Mouse (Mus musculus) midbrain, postnatal 0 days (tissue): ENCODE measurements around the gene Mkks. TPM values are rescaled to one million over a fixed set of nuclear protein-coding genes. Genes with fewer than 3 reads are reported as not detected.

Experiments
- ATAC-seq: fragments of 200-750 bp; cut with Nextera tagmentation; 2 replicates; pipeline ENCODE4 v1.8.0; 2017; ENCODE audit warnings: moderate number of reproducible peaks, mild to moderate bottlenecking, moderate TSS enrichment, moderate library complexity; ENCODE audit not compliant: low FRiP score
- DNase-seq: peaks from one replicate; pipeline ENCODE4 v3.0.0-alpha.2; 2015; ENCODE audit warnings: low spot score
- H3K27ac ChIP-seq: fragments of 300-500 bp; sonication (generic); 2 replicates; pipeline ENCODE4 v1.5.1; 2014; ENCODE audit warnings: low read depth, mild to moderate bottlenecking, low read length, mixed read lengths
- H3K27me3 ChIP-seq: fragments of 300-500 bp; sonication (generic); 2 replicates; pipeline ENCODE4 v1.6.1; 2014; ENCODE audit warnings: low read length, control low read depth, mixed read lengths; ENCODE audit not compliant: insufficient read depth
- H3K36me3 ChIP-seq: fragments of 300-500 bp; sonication (generic); 2 replicates; pipeline ENCODE4 v1.6.1; 2014; ENCODE audit warnings: low read length, control low read depth, mixed read lengths; ENCODE audit not compliant: insufficient read depth
- H3K4me1 ChIP-seq: fragments of 300-500 bp; sonication (generic); 2 replicates; pipeline ENCODE4 v1.6.1; 2014; ENCODE audit warnings: mild to moderate bottlenecking, control low read depth, antibody characterized with exemption, low read length, mixed read lengths; ENCODE audit not compliant: insufficient read depth
- H3K4me2 ChIP-seq: fragments of 300-500 bp; sonication (generic); 2 replicates; pipeline ENCODE4 v1.6.1; 2014; ENCODE audit warnings: low read depth, mild to moderate bottlenecking, low read length, mixed read lengths; ENCODE audit not compliant: poor library complexity, severe bottlenecking
- H3K4me3 ChIP-seq: fragments of 300-500 bp; sonication (generic); 2 replicates; pipeline ENCODE4 v1.5.1; 2014; ENCODE audit warnings: low read depth, mild to moderate bottlenecking, low read length, moderate library complexity
- H3K9ac ChIP-seq: fragments of 300-500 bp; sonication (generic); replicated peaks from 2 replicates; pipeline ENCODE4 v1.6.1; 2014; ENCODE audit warnings: mild to moderate bottlenecking, low read length, moderate library complexity, mixed read lengths; ENCODE audit not compliant: poor library complexity, severe bottlenecking
- H3K9me3 ChIP-seq: fragments of 300-500 bp; sonication (generic); 2 replicates; pipeline ENCODE4 v1.6.1; 2016; ENCODE audit warnings: low read length, control low read depth
- CTCF ChIP-seq: IDR thresholded peaks from 2 replicates; pipeline ENCODE4 v1.5.1; 2016; ENCODE audit warnings: antibody characterized with exemption, mild to moderate bottlenecking
- WGBS: fragments of 180-500 bp; shearing (Covaris S2); extraction: QIAGEN DNeasy Blood & Tissue Kit; methylation state at CpG from one replicate; pipeline ENCODE4 v1.1.7; 2014; 5-methylcytosine and 5-hydroxymethylcytosine counted together
- polyA plus RNA-seq: library from polyadenylated mRNA; unstranded; fragments of >200 nt; fragmentation: Nextera tagmentation; extraction: Ambion mirVana; gene quantifications from 2 replicates; pipeline ENCODE4 v1.2.1, GENCODE M21; 2015
- total RNA-seq: library from RNA; depleted of rRNA; stranded (reverse); fragments of >200 nt; gene quantifications from 2 replicates; pipeline ENCODE4 v1.2.3, GENCODE M21; 2014

The Mkks gene
- total and polyA plus RNA-seq, 2 experiments from 2014 or later: 6.4 to 6.9 TPM

DNA sequence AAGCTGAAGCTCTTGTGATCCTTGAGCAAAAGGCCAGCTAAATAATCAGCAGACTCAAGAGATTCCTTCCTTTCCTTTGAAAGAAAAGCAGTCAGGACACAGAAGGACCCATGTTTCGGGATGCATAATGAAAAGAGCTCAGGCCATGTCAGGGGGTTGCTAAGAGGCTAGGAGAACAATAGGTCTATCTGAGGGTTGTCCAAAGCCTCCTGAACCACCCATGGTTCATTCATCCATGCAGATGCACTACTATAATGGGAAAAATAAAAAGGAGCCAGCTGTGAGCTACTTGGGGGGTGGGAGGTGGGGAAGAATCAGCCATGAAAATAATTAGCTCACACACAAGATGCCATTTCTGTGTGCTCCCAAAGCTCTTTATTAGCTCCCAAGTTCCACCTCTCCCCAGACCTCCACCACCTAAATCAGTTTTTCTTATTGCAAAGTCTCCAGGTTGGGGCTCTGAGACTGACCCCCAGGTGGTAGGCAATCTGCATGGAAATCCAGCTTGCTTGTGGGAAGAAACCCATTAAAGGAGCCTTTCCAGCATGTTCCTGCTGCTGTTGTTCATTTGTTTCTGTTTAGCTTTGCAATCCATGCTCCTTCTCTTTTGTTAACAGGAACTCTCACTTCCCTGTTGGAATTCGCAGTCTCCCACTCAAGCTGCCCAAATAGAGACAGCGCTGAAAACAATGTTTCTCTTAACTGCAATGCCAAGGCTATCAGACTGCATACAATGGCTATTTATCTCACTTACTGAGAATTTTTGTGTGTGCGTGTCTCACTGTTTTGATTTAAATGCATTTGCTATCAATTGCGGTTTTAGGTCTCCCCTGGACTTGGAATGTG is 36.4 kb downstream of the Mkks start:
- ATAC-seq (0 out of 2 replicates have a peak, but pooled peaks have one; percentile 34), DNase-seq (peak; percentile 2)
- no peaks in the 10 kb centered on the region for H3K9me3 ChIP-seq
- H3K4me1 ChIP-seq: no peaks in the 10 kb centered on the region
- no peak overlapping the region for H3K9ac ChIP-seq
- H3K27ac ChIP-seq: peak overlapping the region; percentile 26; the same call in 1 of the 2 replicates
- H3K36me3 ChIP-seq: no peaks in the 10 kb centered on the region
- 18% methylated on average over 5 of the region's 5 CpGs for WGBS
- no peak overlapping the region for H3K4me2 ChIP-seq
- no peak overlapping the region for H3K4me3 ChIP-seq
- TF ChIP-seq CTCF: no peak
- no peaks in the 10 kb centered on the region for H3K27me3 ChIP-seq

DNA sequence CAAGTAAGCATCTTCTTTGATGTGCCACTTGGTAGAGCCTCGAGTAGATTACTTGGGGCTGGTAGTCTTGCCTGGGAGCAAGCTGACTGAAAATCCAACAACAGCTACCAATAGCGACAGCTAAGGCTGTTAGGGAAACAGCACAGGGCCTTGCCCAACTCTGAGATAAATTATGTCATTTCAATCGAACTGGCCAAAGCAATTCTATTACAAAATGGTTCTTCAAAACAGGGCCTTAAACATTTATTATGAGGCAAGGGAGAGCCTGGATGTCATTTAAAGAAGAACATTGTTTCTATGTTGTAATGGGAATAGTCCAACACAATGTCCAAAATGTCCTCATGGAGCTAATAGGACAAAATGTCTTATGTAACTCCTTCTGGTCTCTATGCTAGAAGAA is 40.8 kb downstream of the Mkks start:
- Histone ChIP-seq H3K27me3 (no peaks in the 10 kb centered on the region), H3K36me3 (no peaks in the 10 kb centered on the region), H3K4me2 (no peak overlapping the region), H3K9me3 (no peaks in the 10 kb centered on the region), H3K27ac (no peak overlapping the region), H3K4me3 (no peak overlapping the region), H3K9ac (no peak overlapping the region), H3K4me1 (no peaks in the 10 kb centered on the region)
- no peak for DNase-seq
- WGBS: 75% methylated on average over 3 of the region's 3 CpGs
- ATAC-seq: no peak
- no peak for TF ChIP-seq CTCF

DNA sequence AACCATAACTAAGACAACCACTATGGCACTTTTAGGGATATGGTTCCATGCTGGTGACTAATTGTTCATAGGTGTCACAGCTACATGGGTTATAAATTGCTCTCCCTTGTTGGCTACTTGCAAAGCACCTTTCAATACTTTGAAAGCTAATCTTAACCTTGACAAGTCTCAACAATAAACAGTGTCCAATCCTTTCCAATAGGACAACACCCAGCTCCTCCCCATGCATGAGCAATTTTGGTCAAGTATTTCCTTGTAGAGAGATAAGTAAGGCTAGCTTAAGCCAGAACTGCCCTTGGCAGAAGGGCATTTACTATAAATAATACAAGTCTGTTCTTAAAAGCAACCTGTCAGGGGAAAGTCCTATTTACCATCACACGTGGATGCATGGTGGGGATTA is 53.2 kb downstream of the Mkks start:
- no peak for TF ChIP-seq CTCF
- 27% methylated on average over 1 of the region's 1 CpGs for WGBS
- no peaks in the 10 kb centered on the region for H3K4me1 ChIP-seq
- no peaks in the 10 kb centered on the region for H3K27me3 ChIP-seq
- no peak overlapping the region for H3K9ac ChIP-seq
- H3K27ac ChIP-seq: no peak overlapping the region
- no peaks in the 10 kb centered on the region for H3K9me3 ChIP-seq
- no peaks in the 10 kb centered on the region for H3K36me3 ChIP-seq
- no peak overlapping the region for H3K4me2 ChIP-seq
- no peak overlapping the region for H3K4me3 ChIP-seq
- no peak for DNase-seq
- no peak for ATAC-seq

DNA sequence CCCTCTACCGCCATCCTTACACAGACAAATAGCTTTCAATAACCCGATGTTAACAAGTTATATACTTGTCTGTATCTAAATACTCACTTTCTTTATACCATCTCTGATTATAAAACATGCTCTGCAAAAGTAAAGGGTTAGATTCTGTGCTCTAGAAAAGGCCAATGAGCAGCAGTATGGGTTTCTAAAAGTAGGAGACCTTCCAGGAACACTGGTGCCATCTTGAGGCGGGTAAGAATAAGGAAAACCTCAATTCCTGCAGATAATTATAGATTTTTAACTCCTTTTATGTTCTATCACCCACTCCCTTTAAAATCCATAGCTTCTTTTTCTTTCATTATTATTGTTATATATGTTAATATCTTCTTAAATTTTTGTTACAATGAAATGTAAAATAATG is 55.3 kb downstream of the Mkks start:
- H3K27ac ChIP-seq: no peak overlapping the region
- DNase-seq: peak; percentile 12
- H3K4me3 ChIP-seq: no peak overlapping the region
- TF ChIP-seq CTCF: peak; percentile 56
- H3K36me3 ChIP-seq: no peaks in the 10 kb centered on the region
- 71% methylated on average over 3 of the region's 3 CpGs for WGBS
- no peaks in the 10 kb centered on the region for H3K9me3 ChIP-seq
- no peak for ATAC-seq
- H3K9ac ChIP-seq: no peak overlapping the region
- H3K4me2 ChIP-seq: no peak overlapping the region
- H3K27me3 ChIP-seq: no peaks in the 10 kb centered on the region
- H3K4me1 ChIP-seq: no peaks in the 10 kb centered on the region

DNA sequence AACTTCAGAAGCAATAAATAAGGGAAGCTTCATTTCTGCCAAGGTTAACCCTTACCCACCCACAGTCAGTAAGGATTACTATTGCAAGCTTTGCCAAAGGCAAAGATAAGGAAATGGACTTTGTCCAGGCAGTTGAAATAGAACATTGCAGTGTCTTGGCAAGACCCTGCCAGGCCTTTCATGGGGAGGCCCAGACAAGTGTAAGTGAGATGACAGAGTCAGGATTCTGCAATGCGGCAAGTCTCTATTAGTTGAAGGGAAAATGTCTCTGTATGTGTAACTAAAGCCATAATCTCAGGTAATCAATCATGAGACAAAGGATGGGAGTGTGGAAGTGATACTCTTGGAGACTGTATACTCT is 56.5 kb downstream of the Mkks start:
- no peak overlapping the region for H3K9ac ChIP-seq
- no peaks in the 10 kb centered on the region for H3K36me3 ChIP-seq
- H3K4me1 ChIP-seq: no peaks in the 10 kb centered on the region
- H3K4me2 ChIP-seq: no peak overlapping the region
- no peak for TF ChIP-seq CTCF
- 91% methylated on average over 1 of the region's 1 CpGs for WGBS
- no peak for DNase-seq
- H3K27me3 ChIP-seq: no peaks in the 10 kb centered on the region
- H3K9me3 ChIP-seq: no peaks in the 10 kb centered on the region
- no peak for ATAC-seq
- H3K4me3 ChIP-seq: no peak overlapping the region
- H3K27ac ChIP-seq: no peak overlapping the region

DNA sequence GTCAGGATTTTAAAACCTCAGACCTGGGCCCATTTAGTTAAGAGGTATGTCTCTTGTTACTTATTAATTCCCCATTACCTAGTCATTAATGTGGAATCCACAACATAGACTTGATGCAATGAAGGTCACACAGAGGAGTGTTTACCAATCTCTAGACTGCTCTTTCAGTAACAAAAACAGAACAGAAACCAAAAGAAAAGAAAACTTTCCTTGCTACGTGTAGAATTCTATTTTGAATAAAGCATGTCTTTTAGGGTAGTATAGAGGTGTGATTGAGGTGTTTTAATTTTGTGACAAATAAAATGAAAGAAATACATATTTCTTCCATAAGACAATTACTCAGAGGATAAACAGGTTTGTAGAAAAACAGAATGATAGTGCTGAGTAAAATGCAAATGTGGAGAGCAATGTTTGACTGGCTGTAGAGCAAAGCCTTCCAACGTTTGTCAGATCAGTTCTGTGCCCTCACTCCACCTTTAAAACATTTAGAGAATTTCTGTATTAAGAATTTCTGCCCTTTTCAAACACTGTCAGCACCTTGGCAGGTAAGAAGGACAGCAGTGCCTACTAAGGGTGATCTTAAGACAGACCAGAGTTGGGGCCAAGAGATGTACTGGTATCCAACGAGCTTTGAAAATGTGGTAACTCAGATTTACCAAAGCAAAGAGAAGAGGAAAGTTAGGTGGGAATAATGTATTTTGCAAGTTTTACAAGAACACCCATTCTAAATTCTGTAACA is 57.0 kb downstream of the Mkks start:
- ATAC-seq (no peak), DNase-seq (no peak)
- H3K27me3 ChIP-seq: no peaks in the 10 kb centered on the region
- no peak overlapping the region for H3K4me3 ChIP-seq
- H3K9me3 ChIP-seq: no peaks in the 10 kb centered on the region
- no peaks in the 10 kb centered on the region for H3K36me3 ChIP-seq
- no peak overlapping the region for H3K27ac ChIP-seq
- no peak overlapping the region for H3K4me2 ChIP-seq
- no peak overlapping the region for H3K9ac ChIP-seq
- no peaks in the 10 kb centered on the region for H3K4me1 ChIP-seq
- 86% methylated on average over 3 of the region's 3 CpGs for WGBS
- no peak for TF ChIP-seq CTCF
